Mouse (Mus musculus) C2C12 (cell line): ENCODE data around the gene Olfr160. TPM values are rescaled to one million over a fixed set of nuclear protein-coding genes. Genes with fewer than 3 reads are reported as not detected.

ENCODE experiments used
- H3K27me3 ChIP-seq: one replicate; pipeline ENCODE4 v1.6.1; 2011; ENCODE audit not compliant: control insufficient read depth, insufficient read depth, insufficient read length
- H3K36me3 ChIP-seq: one replicate; pipeline ENCODE4 v1.6.1; 2011; ENCODE audit not compliant: control insufficient read depth, insufficient read depth
- H3K4me3 ChIP-seq: one replicate; pipeline ENCODE4 v1.5.1; 2011; ENCODE audit warnings: mild to moderate bottlenecking, control low read depth; ENCODE audit not compliant: poor library complexity, insufficient read depth, severe bottlenecking
- H3K79me2 ChIP-seq: one replicate; pipeline ENCODE4 v1.6.1; 2011; ENCODE audit not compliant: control insufficient read depth, insufficient read depth
- H3K79me3 ChIP-seq: one replicate; pipeline ENCODE4 v1.6.1; 2011; ENCODE audit warnings: low read depth, control low read depth
- H3ac ChIP-seq: one replicate; pipeline ENCODE3; 2011; ENCODE audit warnings: low read depth; ENCODE audit not compliant: control insufficient read depth, insufficient read length
- CEBPB ChIP-seq: IDR thresholded peaks from one replicate; pipeline ENCODE4 v1.6.1; 2011; ENCODE audit warnings: low read depth, mild to moderate bottlenecking, control low read depth, moderate library complexity
- CTCF ChIP-seq: IDR thresholded peaks from one replicate; pipeline ENCODE4 v1.5.1; 2011; ENCODE audit not compliant: control insufficient read depth, insufficient read depth, insufficient read length
- FOSL1 ChIP-seq: IDR thresholded peaks from one replicate; pipeline ENCODE4 v1.8.0; 2011; ENCODE audit warnings: mild to moderate bottlenecking, low read length; ENCODE audit not compliant: poor library complexity, insufficient read depth, severe bottlenecking
- MAX ChIP-seq: IDR thresholded peaks from one replicate; pipeline ENCODE4 v1.6.1; 2011; ENCODE audit warnings: mild to moderate bottlenecking, control low read depth
- MYOD1 ChIP-seq: IDR thresholded peaks from one replicate; pipeline ENCODE4 v1.6.1; 2011; ENCODE audit warnings: low read depth; ENCODE audit not compliant: control insufficient read depth, insufficient read length
- MYOG ChIP-seq: IDR thresholded peaks from one replicate; pipeline ENCODE4 v1.6.1; 2011; ENCODE audit not compliant: control insufficient read depth, insufficient read length; ENCODE audit errors: extremely low read depth
- USF1 ChIP-seq: IDR thresholded peaks from one replicate; pipeline ENCODE4 v1.6.1; 2011; ENCODE audit warnings: low read depth, mild to moderate bottlenecking, control low read depth, moderate library complexity
- polyA plus RNA-seq: library from polyadenylated mRNA; unstranded; fragments of >200 nt; fragmentation: generic; extraction: Trizol; gene quantifications from one replicate; pipeline ENCODE4 v1.2.1, GENCODE M21; 2012; ENCODE audit warnings: missing spikeins

The Olfr160 gene
- polyA plus RNA-seq, 1 experiment, result not detected

DNA sequence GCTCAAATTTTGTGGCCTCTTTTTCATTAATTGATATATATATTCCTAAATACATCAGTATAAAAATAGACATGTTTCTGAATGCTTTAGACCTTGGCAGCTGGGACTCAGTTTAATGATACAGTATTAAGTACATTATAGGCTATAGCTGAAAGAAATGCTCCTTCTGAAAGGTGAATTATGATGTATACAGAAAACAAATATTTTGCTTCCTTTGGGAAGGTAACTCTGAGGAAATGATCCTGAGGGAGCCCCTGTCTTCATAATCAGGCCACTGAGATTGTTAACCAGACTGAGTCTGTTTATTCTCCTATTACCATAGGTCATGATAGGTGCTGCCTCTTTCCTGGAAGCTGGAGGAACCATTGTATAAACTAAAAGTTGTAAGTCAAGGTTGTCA, 28.8 kb upstream of the Olfr160 start, which contains the start of gene Olfr874:
Gene Olfr874 (plus strand): TSS at position 301 of the 400 bp plus-strand sequence.
- H3ac ChIP-seq, result no peak within 1 kb of the TSS
- no peaks in the 10 kb centered on the region for H3K36me3 ChIP-seq
- no peaks in the 10 kb centered on the region for H3K79me3 ChIP-seq
- H3K4me3 ChIP-seq, result no peak within 1 kb of the TSS
- H3K79me2 ChIP-seq, result no peaks in the 10 kb centered on the region
- no peaks in the 10 kb centered on the region for H3K27me3 ChIP-seq
- TF ChIP-seq CEBPB, result no peak
- TF ChIP-seq MYOG, result no peak
- TF ChIP-seq FOSL1, result no peak
- TF ChIP-seq MYOD1, result no peak
- no peak for TF ChIP-seq CTCF
- TF ChIP-seq USF1, result no peak
- TF ChIP-seq MAX, result no peak

DNA sequence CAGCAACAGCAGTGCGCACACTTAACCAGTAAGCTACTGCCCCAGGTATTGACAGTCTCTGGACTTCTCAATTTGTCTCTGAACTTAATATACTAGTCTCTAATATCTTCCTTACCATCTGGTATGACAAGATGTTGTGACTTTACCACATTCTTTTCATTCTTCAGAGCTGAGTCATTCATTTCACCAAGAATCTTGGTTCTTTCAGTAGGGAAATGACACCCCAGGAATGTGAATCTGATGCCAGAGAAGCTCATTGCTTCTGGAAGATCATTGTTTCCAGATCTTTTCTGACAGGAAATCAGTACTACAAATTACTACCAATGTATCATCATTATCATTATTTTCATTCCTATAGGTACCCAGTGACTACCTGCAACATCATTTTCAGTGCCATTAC, 18.3 kb upstream of the Olfr160 start:
- Histone ChIP-seq H3K79me3 (no peaks in the 10 kb centered on the region), H3K27me3 (no peaks in the 10 kb centered on the region), H3K4me3 (no peak overlapping the region), H3K79me2 (no peaks in the 10 kb centered on the region), H3ac (no peak overlapping the region), H3K36me3 (no peaks in the 10 kb centered on the region)
- TF ChIP-seq CEBPB (no peak), MAX (no peak), MYOG (no peak), CTCF (no peak), MYOD1 (no peak), FOSL1 (no peak), USF1 (no peak)

DNA sequence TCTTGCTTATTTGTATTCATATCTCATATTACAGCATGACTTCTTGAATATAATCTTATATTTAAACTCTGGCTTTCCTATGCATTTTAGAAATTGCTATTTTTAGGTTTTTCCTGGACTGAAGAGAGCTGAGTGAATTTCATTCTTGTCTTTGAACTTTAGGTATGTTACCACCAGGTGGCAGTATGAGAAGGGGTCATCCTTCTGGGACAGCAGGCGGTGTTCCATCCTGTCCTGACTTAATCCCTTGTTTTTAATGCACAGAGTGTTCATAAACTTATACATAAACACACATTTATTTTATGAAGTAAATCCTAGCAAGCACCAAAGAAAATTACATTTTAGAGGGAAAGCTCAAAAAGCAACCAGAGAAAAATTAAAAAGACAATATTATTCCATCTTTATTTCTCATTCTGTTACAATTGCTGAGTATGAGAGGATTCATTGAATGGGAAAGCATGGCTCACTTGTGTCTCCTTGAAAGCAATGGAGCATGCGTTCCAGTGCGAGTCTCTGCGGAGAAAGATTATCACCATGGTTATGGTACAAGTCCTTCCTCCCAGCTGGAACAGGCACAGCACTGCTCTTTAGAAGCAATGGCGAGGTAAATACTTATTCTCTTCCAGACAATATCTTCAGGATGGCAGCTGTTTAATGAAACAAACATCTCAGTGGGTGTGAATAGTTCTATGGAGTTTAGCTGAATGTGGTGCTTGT, 25.9 kb downstream of the Olfr160 start:
- Histone ChIP-seq H3K27me3 (no peaks in the 10 kb centered on the region), H3ac (no peak overlapping the region), H3K4me3 (no peak overlapping the region), H3K79me3 (no peaks in the 10 kb centered on the region), H3K79me2 (no peaks in the 10 kb centered on the region), H3K36me3 (no peaks in the 10 kb centered on the region)
- no peak for TF ChIP-seq CTCF
- TF ChIP-seq MYOG, result no peak
- TF ChIP-seq FOSL1, result no peak
- TF ChIP-seq MYOD1, result no peak
- no peak for TF ChIP-seq CEBPB
- TF ChIP-seq USF1, result no peak

DNA sequence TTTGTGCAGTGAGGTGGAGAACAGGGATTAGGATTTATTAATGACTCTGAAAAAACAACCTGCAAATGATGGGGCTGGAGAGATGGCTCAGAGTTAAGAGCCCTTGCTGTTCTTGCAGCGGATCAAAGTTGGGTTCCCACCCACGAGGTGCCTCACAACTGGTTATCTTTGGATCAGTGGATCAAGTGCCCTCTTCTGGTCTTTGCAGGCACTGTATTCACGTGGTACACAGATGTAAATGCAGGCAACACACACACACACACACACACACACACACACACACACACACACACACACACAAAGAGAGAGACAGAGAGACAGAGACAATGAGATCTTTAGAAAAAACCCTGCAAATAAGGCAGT, 28.1 kb downstream of the Olfr160 start:
- no peak for TF ChIP-seq USF1
- no peak for TF ChIP-seq FOSL1
- TF ChIP-seq MAX, result no peak
- Histone ChIP-seq H3ac (no peak overlapping the region), H3K79me2 (no peaks in the 10 kb centered on the region), H3K4me3 (no peak overlapping the region), H3K79me3 (no peaks in the 10 kb centered on the region), H3K36me3 (no peaks in the 10 kb centered on the region), H3K27me3 (no peaks in the 10 kb centered on the region)

DNA sequence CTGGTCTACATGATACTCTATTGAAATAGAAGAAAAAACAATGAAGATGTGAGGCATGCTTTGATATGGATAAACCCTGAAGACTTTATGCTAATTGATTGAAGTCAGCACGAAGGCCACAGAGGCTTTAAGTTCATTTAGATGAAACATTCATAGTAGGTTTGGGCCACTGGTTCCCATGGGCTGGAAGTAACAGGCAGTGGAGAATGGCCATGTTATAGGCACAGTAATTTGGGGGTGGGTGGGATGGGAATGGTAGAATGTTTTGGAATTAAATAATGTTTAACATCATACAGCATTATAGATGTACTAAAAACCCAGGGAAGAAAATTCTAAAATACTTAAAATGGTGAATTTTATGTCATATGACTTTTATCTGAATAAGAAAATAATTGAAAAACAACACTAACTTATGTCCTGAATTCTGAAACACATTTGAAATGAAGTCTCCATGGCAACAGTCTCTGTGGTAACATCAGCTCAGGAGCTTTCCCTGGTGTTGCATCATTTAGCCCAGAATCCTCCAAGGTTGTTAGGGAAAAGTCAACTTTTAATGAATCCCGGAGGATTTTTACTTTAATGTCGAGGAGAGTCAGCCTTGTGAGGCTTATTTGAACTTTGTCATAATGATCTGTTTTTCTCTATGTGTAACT, 28.6 kb downstream of the Olfr160 start:
- no peaks in the 10 kb centered on the region for H3K36me3 ChIP-seq
- H3K79me3 ChIP-seq, result no peaks in the 10 kb centered on the region
- no peak for TF ChIP-seq CEBPB
- no peak for TF ChIP-seq MAX
- no peak for TF ChIP-seq MYOD1
- no peak for TF ChIP-seq USF1
- TF ChIP-seq MYOG, result no peak
- TF ChIP-seq FOSL1, result no peak
- TF ChIP-seq CTCF, result no peak
- no peak overlapping the region for H3K4me3 ChIP-seq
- no peaks in the 10 kb centered on the region for H3K27me3 ChIP-seq
- H3ac ChIP-seq, result no peak overlapping the region
- H3K79me2 ChIP-seq, result no peaks in the 10 kb centered on the region

DNA sequence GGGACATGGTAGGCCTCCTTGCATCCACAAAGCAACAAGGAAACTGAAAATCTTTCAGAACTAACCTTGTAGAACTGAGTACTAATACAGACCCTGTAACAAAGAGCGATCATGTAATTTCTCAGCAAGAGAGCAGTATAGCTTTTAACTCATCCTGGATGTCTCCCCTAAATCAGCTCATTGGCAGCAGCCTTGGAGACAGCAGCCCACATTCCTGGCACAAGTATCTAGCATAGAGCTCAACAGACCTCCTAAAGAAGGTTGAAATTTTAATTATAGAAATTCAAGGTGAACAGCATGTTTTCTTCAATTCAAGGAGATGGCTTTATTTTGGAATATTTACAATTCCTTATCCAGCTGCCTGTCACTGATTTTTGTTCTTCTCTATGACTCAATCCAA, 34.9 kb downstream of the Olfr160 start:
- no peak overlapping the region for H3K4me3 ChIP-seq
- no peaks in the 10 kb centered on the region for H3K36me3 ChIP-seq
- H3K79me3 ChIP-seq, result no peaks in the 10 kb centered on the region
- no peaks in the 10 kb centered on the region for H3K27me3 ChIP-seq
- TF ChIP-seq MYOG (no peak), CEBPB (no peak), MYOD1 (no peak), CTCF (no peak), MAX (no peak), FOSL1 (no peak), USF1 (no peak)
- H3ac ChIP-seq, result no peak overlapping the region
- H3K79me2 ChIP-seq, result no peaks in the 10 kb centered on the region
